ENCODE assay signal across 11 mouse cellular contexts in the genomic region with DNA sequence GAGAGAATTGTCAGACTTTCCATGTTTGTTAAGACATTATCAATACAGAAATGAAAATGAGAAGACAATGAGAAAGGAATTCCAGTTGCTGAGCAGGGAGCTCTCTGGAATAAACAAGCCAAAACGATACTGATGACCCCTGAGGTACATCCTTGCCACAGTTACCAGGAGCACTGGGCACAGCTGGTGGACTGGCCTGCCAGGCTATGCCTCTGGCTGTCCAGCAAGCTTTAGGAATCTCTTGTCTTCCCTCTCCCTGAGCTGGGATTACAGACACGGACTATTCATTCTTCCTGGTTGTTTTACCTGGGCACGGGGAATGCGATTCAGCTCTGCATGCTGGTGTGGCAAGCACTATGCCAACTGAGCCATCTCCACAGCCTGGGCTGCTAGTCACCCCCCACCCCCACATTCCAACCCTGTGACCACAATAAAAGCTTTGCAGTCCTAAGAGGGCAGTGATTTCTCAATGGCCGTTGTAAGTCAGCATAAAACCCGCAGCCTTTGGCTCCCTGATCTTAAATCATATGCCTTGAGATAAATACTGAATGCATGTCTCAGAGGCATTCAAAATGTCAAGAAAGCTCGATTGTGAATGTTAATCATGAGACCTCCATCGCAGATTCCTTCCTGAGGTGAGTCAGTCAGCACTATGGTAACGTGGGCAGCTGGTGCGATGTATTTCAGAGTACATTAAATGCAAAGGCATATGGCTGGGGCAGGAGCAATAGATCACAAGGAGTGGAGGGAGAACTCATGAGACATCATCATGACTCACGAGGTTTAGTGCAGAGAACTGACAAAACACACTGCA.
DNase-seq lines count a peak whose midpoint lies in the region; ATAC-seq and TF ChIP-seq lines count a peak whose summit lies in the region.
"Had no signal": no experiment of that assay in that cellular context is flagged by ENCODE, and none has a peak within 500 bp of the region (broad histone marks: within the 10 kb centered on the region; RNA-seq: fewer than 3 reads in every experiment).

No protein-coding gene starts in this region.

- DNase-seq in layer of hippocampus, adult 18-20 months (ENCODE audit: low spot score in 2 of 2) = peak; percentile 15 to 42
- DNase-seq in layer of hippocampus, postnatal 25 days (ENCODE audit: extremely low spot score in 1 of 2, low spot score in 1 of 2) = no peak
- peak; percentile 15 for DNase-seq in brain, embryonic 14.5 days (ENCODE audit: low read depth)
- peak; percentile 18 to 37 for DNase-seq in left cerebral cortex, adult 9 months (ENCODE audit: low spot score in 2 of 2)
- DNase-seq in right cerebral cortex, postnatal 36 days (ENCODE audit: low spot score in 2 of 2) = peak; percentile 18 to 23
- DNase-seq in cerebellum, postnatal 14 days = no peak
- DNase-seq in heart, adult 8-10 months (ENCODE audit: low spot score) = no peak
- DNase-seq: gastrocnemius, adult 2 months; heart, postnatal 36 days; lung, postnatal 10 days had no signal

- no peak for ATAC-seq in granulocyte monocyte progenitor cell, adult 5-6 weeks (replicated peaks; ENCODE audit: poor library complexity, severe bottlenecking)

- no peak for TF ChIP-seq POLR2A in brain, embryonic 14.5 days (IDR thresholded peaks at IDR 0.05; ENCODE audit: borderline replicate concordance, extremely low read depth, insufficient read depth, insufficient read length, poor library complexity, severe bottlenecking)

- no peak for TF ChIP-seq CTCF in brain, embryonic 14.5 days (IDR thresholded peaks at IDR 0.05; ENCODE audit: borderline replicate concordance, extremely low read depth, insufficient read depth, insufficient read length)

Comparison
In these comparisons a context has a peak if more than half of its experiments do, and no peak if none do; other contexts are left out.
1. DNase-seq: peak in layer of hippocampus, adult 18-20 months (2 of 2), brain, embryonic 14.5 days (single experiment), left cerebral cortex, adult 9 months (2 of 2) and right cerebral cortex, postnatal 36 days (2 of 2); none in layer of hippocampus, postnatal 25 days (0 of 2), cerebellum, postnatal 14 days (0 of 2) and heart, adult 8-10 months (single experiment).